Mouse (Mus musculus) midbrain, embryonic 13.5 days (tissue): Measurements from ENCODE around the gene Setd7. TPM values are rescaled to one million over a fixed set of nuclear protein-coding genes. Genes with fewer than 3 reads are reported as not detected.
"Not testable (repeated sequence)": the region's sequence is repeated elsewhere in the genome, so short reads cannot be mapped to it uniquely, and the experiment has no call there.

Source experiments
- ATAC-seq: fragments of 200-750 bp; cut with Nextera tagmentation; 2 replicates; pipeline ENCODE4 v1.8.0; 2017; ENCODE audit warnings: mild to moderate bottlenecking, moderate TSS enrichment, moderate library complexity
- H3K27ac ChIP-seq: fragments of 300-500 bp; sonication (generic); 2 replicates; pipeline ENCODE4 v1.5.1; 2015; ENCODE audit warnings: inconsistent platforms, mild to moderate bottlenecking, moderate library complexity
- H3K27me3 ChIP-seq: fragments of 300-500 bp; sonication (generic); 2 replicates; pipeline ENCODE4 v1.6.1; 2015; ENCODE audit warnings: mild to moderate bottlenecking, inconsistent platforms
- H3K36me3 ChIP-seq: fragments of 300-500 bp; sonication (generic); 2 replicates; pipeline ENCODE4 v1.6.1; 2015; ENCODE audit warnings: mild to moderate bottlenecking, inconsistent platforms
- H3K4me1 ChIP-seq: fragments of 300-500 bp; sonication (generic); replicated peaks from 2 replicates; pipeline ENCODE4 v1.6.1; 2015; ENCODE audit warnings: inconsistent platforms
- H3K4me2 ChIP-seq: fragments of 300-500 bp; sonication (generic); replicated peaks from 2 replicates; pipeline ENCODE4 v1.6.1; 2015; ENCODE audit warnings: moderate library complexity, mild to moderate bottlenecking, inconsistent platforms
- H3K4me3 ChIP-seq: fragments of 300-500 bp; sonication (generic); replicated peaks from 2 replicates; pipeline ENCODE4 v1.5.1; 2015; ENCODE audit warnings: mild to moderate bottlenecking, inconsistent platforms
- H3K9ac ChIP-seq: fragments of 300-500 bp; sonication (generic); replicated peaks from 2 replicates; pipeline ENCODE4 v1.6.1; 2015; ENCODE audit warnings: mild to moderate bottlenecking, inconsistent platforms
- H3K9me3 ChIP-seq: fragments of 300-500 bp; sonication (generic); 2 replicates; pipeline ENCODE4 v1.6.1; 2016; ENCODE audit warnings: mild to moderate bottlenecking, inconsistent platforms
- WGBS: fragments of 180-500 bp; shearing (Covaris S2); methylation state at CpG from one replicate; pipeline ENCODE4 v1.1.7; 2015; 5-methylcytosine and 5-hydroxymethylcytosine counted together
- polyA plus RNA-seq: library from polyadenylated mRNA; unstranded; fragments of >200 nt; fragmentation: Nextera tagmentation; extraction: Ambion mirVana; gene quantifications from 2 replicates; pipeline ENCODE4 v1.2.1, GENCODE M21; 2015

The Setd7 gene
- polyA plus RNA-seq, 1 experiment from 2014 or later = 4.6 TPM

DNA sequence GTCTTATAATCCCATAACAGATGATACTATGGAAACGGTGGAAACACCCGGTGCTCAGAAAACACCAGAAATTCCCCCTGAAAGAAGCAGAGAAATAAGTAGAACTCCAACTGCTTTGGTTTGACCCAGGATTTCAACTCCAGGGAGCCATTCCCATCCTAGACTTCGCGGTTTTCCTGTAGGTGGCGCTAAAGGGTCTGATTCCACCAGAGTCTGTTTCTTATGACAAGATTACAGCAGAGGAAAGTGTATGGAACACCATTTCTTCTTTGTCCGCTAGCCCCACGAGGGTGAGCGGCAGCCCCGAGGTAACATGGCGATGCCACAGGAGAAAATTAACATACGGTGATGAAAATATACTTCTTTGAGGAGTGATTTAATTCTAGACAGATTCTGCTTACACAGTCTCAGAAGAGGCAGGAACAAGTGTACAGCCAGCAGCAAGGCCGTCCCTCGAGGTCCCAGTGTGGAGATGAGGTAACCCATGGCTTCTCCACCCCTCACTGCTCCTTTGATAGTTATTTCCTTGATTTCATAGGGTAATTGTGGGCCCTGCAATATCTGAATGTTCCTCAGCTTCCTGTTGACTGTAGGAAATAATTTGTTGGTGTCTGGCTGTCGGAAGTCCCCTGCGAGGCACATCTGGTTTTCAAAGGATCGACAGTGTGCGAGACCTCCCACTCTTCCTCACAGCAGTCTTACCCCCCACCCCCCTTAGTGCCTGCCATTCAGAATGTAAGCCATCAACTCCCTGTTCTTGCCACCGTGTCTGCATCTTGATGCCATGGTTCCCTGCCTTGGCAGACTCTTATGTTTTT, 23.1 kb upstream of the Setd7 start:
- no peaks in the 10 kb centered on the region for H3K27me3 ChIP-seq
- no peaks in the 10 kb centered on the region for H3K36me3 ChIP-seq
- WGBS = 31% methylated on average over 18 of the region's 18 CpGs
- no peak overlapping the region for H3K9ac ChIP-seq
- H3K27ac ChIP-seq = no peak overlapping the region
- ATAC-seq = peak; percentile 86
- no peaks in the 10 kb centered on the region for H3K9me3 ChIP-seq
- H3K4me3 ChIP-seq = no peak overlapping the region
- H3K4me2 ChIP-seq = 0 out of 2 replicates have a peak overlapping the region, but pooled peaks have one; percentile 0
- peaks cover 9% of the 10 kb centered on the region; the same call in 1 of the 2 replicates for H3K4me1 ChIP-seq

DNA sequence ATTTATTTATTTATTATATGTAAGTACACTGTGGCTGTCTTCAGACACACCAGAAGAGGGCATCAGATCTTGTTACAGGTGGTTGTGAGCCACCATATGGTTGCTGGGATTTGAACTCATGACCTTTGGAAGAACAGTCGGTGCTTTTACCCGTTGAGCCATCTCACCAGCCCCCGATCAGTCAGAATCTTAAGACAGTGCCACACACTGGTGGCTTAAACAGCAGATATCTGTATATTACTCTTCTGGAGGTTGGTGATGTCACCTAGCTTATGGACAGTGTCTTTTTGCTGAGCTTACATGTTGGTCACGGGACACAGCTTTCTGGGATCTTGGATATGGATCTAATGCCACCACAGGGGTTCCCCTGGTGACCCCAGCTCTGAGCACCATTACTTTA, 18.6 kb upstream of the Setd7 start:
- not testable (repeated sequence) for H3K27me3 ChIP-seq, H3K9ac ChIP-seq, H3K4me3 ChIP-seq, H3K4me2 ChIP-seq, H3K36me3 ChIP-seq, ATAC-seq, H3K4me1 ChIP-seq, H3K9me3 ChIP-seq, H3K27ac ChIP-seq
- WGBS = 93% methylated on average over 4 of the region's 4 CpGs

- no peak for ATAC-seq
- no peaks in the 10 kb centered on the region for H3K36me3 ChIP-seq
- 84% methylated on average over 12 of the region's 12 CpGs for WGBS
These were observed 17.4 kb upstream of the Setd7 start for GRCm38 (mm10) chr3:51577816-51578749.

GRCm38 (mm10) chr3:51577359-51577758, 16.7 kb upstream of the Setd7 start:
- Histone ChIP-seq H3K4me3 (no peak overlapping the region), H3K36me3 (no peaks in the 10 kb centered on the region), H3K9me3 (no peaks in the 10 kb centered on the region), H3K27me3 (no peaks in the 10 kb centered on the region), H3K4me2 (no peak overlapping the region), H3K9ac (no peak overlapping the region), H3K27ac (no peak overlapping the region), H3K4me1 (peaks cover 5% of the 10 kb centered on the region; the same call in 1 of the 2 replicates)
- WGBS = 39% methylated on average over 11 of the region's 11 CpGs
- ATAC-seq = peak; percentile 55

More at GRCm38 (mm10) chr3:51577816-51578749, 17.4 kb upstream of the Setd7 start:
- Histone ChIP-seq H3K27me3 (no peaks in the 10 kb centered on the region), H3K27ac (no peak overlapping the region), H3K4me2 (no peak overlapping the region), H3K9ac (no peak overlapping the region), H3K9me3 (no peaks in the 10 kb centered on the region), H3K4me3 (no peak overlapping the region), H3K4me1 (peaks cover 5% of the 10 kb centered on the region; the same call in 1 of the 2 replicates)

GRCm38 (mm10) chr3:51573915-51574314, 13.2 kb upstream of the Setd7 start:
- no peak overlapping the region for H3K27ac ChIP-seq
- no peak overlapping the region for H3K4me3 ChIP-seq
- no peak overlapping the region for H3K4me2 ChIP-seq
- no peaks in the 10 kb centered on the region for H3K36me3 ChIP-seq
- no peak overlapping the region for H3K9ac ChIP-seq
- ATAC-seq = no peak
- 74% methylated on average over 9 of the region's 9 CpGs for WGBS
- no peaks in the 10 kb centered on the region for H3K27me3 ChIP-seq
- peaks cover 5% of the 10 kb centered on the region; the same call in 1 of the 2 replicates for H3K4me1 ChIP-seq
- H3K9me3 ChIP-seq = no peaks in the 10 kb centered on the region

GRCm38 (mm10) chr3:51570200-51570599, 9.5 kb upstream of the Setd7 start:
- H3K27ac ChIP-seq = no peak overlapping the region
- no peak overlapping the region for H3K9ac ChIP-seq
- no peaks in the 10 kb centered on the region for H3K27me3 ChIP-seq
- H3K4me1 ChIP-seq = no peaks in the 10 kb centered on the region
- H3K4me2 ChIP-seq = no peak overlapping the region
- WGBS = 94% methylated on average over 4 of the region's 4 CpGs
- no peak overlapping the region for H3K4me3 ChIP-seq
- no peak for ATAC-seq
- H3K9me3 ChIP-seq = no peaks in the 10 kb centered on the region
- no peaks in the 10 kb centered on the region for H3K36me3 ChIP-seq

GRCm38 (mm10) chr3:51561993-51562385, 1.3 kb upstream of the Setd7 start:
- Histone ChIP-seq H3K9ac (no peak overlapping the region), H3K27me3 (0 out of 2 replicates have a peak, but pooled peaks cover 4% of the 10 kb centered on the region), H3K27ac (no peak overlapping the region), H3K36me3 (no peaks in the 10 kb centered on the region; the same call in 1 of the 2 replicates), H3K9me3 (no peaks in the 10 kb centered on the region), H3K4me1 (peaks cover 34% of the 10 kb centered on the region), H3K4me2 (peak overlapping the region; percentile 91), H3K4me3 (peak overlapping the region; percentile 82; the same call in 1 of the 2 replicates)
- ATAC-seq = no peak
- WGBS = 79% methylated on average over 6 of the region's 6 CpGs

DNA sequence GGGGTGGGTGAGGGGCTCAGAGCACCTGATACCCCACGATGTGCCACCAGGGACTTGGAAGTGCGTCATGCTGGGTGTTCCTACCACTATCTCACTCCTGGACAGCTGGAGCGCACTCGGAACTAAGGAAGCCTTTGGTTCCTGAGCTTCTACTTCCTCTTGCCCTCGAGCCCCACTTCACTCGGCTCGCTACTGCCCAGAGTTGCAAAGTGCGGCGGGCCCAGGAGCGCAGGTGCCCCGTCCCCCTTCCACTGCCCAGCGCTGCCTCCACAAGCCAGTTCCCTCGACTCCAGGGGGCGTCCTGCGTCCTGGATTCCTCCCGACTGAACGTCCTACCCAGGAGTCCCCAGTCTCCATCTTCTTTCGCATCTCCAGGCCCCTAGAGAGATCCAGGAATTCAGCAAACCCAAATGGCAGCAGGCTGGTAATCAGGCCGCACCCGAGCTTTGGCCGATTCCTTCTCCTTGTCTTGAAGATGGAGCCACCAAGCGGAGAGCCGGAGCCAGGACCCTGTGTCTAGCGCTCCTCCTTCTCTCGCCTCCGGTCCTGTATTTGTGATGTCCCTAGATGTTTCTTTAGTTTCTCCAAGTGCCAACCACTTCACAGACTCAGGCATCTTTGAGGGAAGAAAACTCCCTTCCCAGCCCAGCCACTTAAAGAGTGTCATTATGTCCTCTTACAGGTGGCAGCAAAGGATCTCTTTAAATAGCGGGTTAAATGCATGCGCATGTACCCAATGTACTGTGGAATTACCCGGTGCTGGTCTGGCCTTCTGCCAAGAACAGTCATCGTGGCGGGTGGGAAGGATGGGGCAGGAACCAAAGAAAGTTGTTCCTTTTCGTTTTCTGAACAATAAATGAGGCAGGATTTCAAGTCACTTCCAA, 672 bp upstream of the Setd7 start:
- peak; percentile 60 for ATAC-seq

DNA sequence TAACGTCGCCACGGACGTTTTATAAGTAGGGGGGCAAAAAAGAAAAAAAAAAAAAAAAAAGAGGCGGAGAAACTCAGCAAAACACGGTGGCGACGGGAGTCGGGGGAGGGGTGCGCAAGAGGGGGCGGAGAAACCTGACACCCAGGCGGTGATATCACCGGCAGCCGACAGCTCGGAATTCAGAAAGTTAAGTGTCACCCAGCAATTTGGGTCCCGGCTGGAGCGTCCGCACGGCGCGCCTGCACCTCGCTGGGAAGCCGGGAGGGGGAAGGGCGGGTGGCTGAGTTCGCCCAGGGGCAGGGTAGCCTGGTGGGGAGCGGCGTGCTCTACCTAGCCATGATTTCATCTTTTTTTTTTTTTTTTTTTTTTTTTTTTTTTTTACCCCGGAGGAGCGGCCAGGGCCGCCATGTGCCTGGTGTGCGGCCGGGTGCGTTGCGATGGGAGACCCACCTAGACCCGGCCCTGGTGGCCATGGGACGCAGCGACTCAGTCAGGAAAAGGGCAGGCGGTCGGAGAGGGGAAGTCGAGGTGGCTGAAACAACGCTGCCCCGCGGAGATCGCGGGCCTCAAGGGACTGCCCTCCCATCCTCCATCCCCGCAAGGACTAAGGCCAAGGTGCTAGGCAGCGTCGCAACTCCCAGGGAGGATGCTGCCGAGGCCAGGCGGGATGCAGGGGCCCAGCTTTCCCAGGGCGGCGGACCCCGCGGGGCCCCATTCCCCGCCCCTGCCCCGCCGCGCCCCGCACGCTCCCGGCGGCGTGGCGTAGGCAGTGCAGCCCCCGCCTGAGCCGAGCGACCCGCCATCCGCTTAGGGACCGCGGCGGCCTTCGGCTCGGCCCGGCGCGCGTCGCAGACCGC, 857 bp downstream of the Setd7 start:
- Histone ChIP-seq H3K4me2 (peak overlapping the region; percentile 91), H3K4me1 (peaks cover 40% of the 10 kb centered on the region), H3K4me3 (peak overlapping the region; percentile 82), H3K27me3 (0 out of 2 replicates have a peak, but pooled peaks cover 4% of the 10 kb centered on the region), H3K9ac (peak overlapping the region; percentile 95), H3K27ac (peak overlapping the region; percentile 94), H3K9me3 (no peaks in the 10 kb centered on the region), H3K36me3 (no peaks in the 10 kb centered on the region; the same call in 1 of the 2 replicates)
- ATAC-seq = peak; percentile 76
- under 1% methylated on average over 68 of the region's 80 CpGs for WGBS

More for the DNA sequence above, 672 bp upstream of the Setd7 start:
- Histone ChIP-seq H3K9me3 (no peaks in the 10 kb centered on the region), H3K4me2 (peak overlapping the region; percentile 91), H3K27me3 (0 out of 2 replicates have a peak, but pooled peaks cover 4% of the 10 kb centered on the region), H3K27ac (peak overlapping the region; percentile 94), H3K36me3 (no peaks in the 10 kb centered on the region; the same call in 1 of the 2 replicates), H3K4me1 (peaks cover 36% of the 10 kb centered on the region), H3K4me3 (peak overlapping the region; percentile 82), H3K9ac (peak overlapping the region; percentile 95)
- WGBS = 2% methylated on average over 32 of the region's 32 CpGs

GRCm38 (mm10) chr3:51555583-51555982, 5.1 kb downstream of the Setd7 start:
- Histone ChIP-seq H3K27me3 (no peaks in the 10 kb centered on the region), H3K9me3 (no peaks in the 10 kb centered on the region), H3K4me3 (no peak overlapping the region), H3K9ac (no peak overlapping the region), H3K4me1 (peaks cover 53% of the 10 kb centered on the region), H3K27ac (no peak overlapping the region), H3K36me3 (no peaks in the 10 kb centered on the region; the same call in 1 of the 2 replicates), H3K4me2 (no peak overlapping the region)
- no peak for ATAC-seq
- 70% methylated on average over 8 of the region's 8 CpGs for WGBS
